Mouse (Mus musculus): Measurements from ENCODE around the gene Abca7. TPM values are rescaled to one million over a fixed set of nuclear protein-coding genes. Genes with fewer than 3 reads are reported as not detected.

The Abca7 gene
- total and polyA plus RNA-seq, 2 experiments from 2014 or later = 2.3 to 19.1 TPM

DNA sequence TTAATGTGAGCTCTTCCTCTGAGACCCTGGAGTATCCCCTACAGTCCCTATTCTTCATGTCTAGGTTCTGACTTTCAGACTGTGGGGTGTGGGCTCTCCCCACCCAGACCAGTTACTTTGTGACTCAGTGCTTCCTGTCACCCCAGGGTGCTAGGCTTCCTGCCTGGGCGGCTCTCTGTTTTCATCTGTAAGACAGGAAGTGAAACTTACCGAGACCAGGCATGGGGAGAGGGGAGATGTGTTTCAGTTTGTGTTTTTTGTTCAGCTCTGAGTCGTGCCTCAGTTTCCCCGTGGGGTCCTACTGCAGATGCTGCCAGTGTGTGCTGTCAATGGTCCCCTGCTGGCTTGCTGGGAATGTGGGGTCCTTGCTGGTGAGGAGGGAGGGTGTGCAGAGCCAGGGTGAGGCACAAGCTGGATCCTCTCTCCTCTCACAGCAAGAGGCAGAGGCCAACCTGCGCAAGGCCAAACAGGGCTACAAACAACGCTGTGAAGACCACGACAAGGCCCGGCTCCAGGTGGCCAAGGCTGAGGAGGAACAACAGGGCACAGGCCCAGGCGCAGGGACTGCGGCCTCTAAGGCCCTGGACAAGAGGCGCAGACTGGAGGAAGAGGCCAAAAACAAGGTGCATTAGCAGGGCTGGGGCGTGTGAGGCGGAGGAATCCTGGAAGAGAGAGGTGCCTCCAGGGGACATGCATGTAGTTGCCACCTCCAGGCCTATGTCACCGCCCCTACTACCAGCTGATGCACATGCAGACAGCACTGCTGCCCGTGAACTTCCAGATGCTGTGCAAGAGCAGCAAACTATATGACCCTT, 28.1 kb downstream of the Abca7 start:
- DNase-seq (ENCODE audit: low spot score) (no peak), ATAC-seq (no peak)
- H3K27me3 ChIP-seq (ENCODE audit: insufficient read depth, low read length) = no peaks in the 10 kb centered on the region; the same call in 1 of the 2 replicates
- no peak overlapping the region for H3K4me3 ChIP-seq (ENCODE audit: low read length)
- no peak overlapping the region for H3K9ac ChIP-seq (replicated peaks; ENCODE audit: low read length)
- H3K9me3 ChIP-seq (ENCODE audit: low read length) = no peaks in the 10 kb centered on the region
- no peak overlapping the region for H3K4me2 ChIP-seq (ENCODE audit: low read depth, low read length)
- 69% methylated on average over 15 of the region's 15 CpGs for WGBS
- no peak overlapping the region for H3K27ac ChIP-seq
- no peak for TF ChIP-seq CTCF (IDR thresholded peaks at IDR 0.05; ENCODE audit: low read depth)
- no peaks in the 10 kb centered on the region for H3K36me3 ChIP-seq (ENCODE audit: insufficient read depth, low read length)
- H3K4me1 ChIP-seq (ENCODE audit: insufficient read depth, low read length) = no peaks in the 10 kb centered on the region

DNA sequence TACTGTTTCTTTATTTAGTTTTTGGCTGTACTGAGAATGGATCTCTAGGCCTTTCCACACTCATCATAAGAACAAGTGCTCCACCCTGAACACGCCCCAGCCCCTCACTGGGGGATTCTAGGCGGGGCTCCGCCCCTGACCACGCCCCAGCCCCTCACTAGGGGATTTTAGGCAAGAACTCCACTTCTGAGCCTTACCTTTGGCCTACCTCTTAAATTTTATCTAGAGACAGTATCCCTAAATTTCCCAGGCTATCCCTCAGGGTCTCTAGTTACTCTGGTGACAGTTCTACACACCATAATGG, 28.7 kb downstream of the Abca7 start:
- 44% methylated on average over 4 of the region's 4 CpGs for WGBS
- H3K4me3 ChIP-seq (ENCODE audit: low read length) = no peak overlapping the region
- no peaks in the 10 kb centered on the region; the same call in 1 of the 2 replicates for H3K27me3 ChIP-seq (ENCODE audit: insufficient read depth, low read length)
- H3K27ac ChIP-seq = no peak overlapping the region
- H3K36me3 ChIP-seq (ENCODE audit: insufficient read depth, low read length) = no peaks in the 10 kb centered on the region
- no peak overlapping the region for H3K4me2 ChIP-seq (ENCODE audit: low read depth, low read length)
- no peak overlapping the region for H3K9ac ChIP-seq (replicated peaks; ENCODE audit: low read length)
- no peak for ATAC-seq
- no peaks in the 10 kb centered on the region for H3K4me1 ChIP-seq (ENCODE audit: insufficient read depth, low read length)
- H3K9me3 ChIP-seq (ENCODE audit: low read length) = no peaks in the 10 kb centered on the region
- TF ChIP-seq CTCF (IDR thresholded peaks at IDR 0.05; ENCODE audit: low read depth) = no peak
- DNase-seq (ENCODE audit: low spot score) = no peak

DNA sequence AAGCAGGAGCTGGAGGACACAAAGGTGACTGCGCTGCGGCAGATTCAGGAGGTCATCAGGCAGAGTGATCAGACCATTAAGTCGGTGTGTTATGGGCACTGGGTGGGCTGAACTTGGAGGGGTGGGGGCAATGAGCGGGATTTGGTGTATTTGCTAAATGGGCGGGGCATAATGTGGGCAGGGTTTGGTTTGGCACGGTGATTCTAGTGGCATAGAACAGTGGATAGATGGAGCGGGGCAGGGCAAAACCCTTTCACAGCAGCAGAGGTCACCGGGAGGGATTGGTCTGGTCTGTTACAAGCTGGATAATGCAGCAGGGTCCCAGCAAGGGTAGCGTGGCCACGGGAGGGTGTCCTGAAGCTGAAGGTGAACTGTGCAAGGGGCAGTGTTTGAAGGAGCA, 29.2 kb downstream of the Abca7 start:
- WGBS = 78% methylated on average over 10 of the region's 10 CpGs
- H3K4me1 ChIP-seq (ENCODE audit: insufficient read depth, low read length) = no peaks in the 10 kb centered on the region
- DNase-seq (ENCODE audit: low spot score) (no peak), ATAC-seq (no peak)
- no peaks in the 10 kb centered on the region for H3K27me3 ChIP-seq (ENCODE audit: insufficient read depth, low read length)
- H3K9me3 ChIP-seq (ENCODE audit: low read length) = no peaks in the 10 kb centered on the region
- no peak for TF ChIP-seq CTCF (IDR thresholded peaks at IDR 0.05; ENCODE audit: low read depth)
- no peak overlapping the region for H3K4me3 ChIP-seq (ENCODE audit: low read length)
- H3K27ac ChIP-seq = no peak overlapping the region
- no peak overlapping the region for H3K9ac ChIP-seq (replicated peaks; ENCODE audit: low read length)
- H3K4me2 ChIP-seq (ENCODE audit: low read depth, low read length) = no peak overlapping the region
- H3K36me3 ChIP-seq (ENCODE audit: insufficient read depth, low read length) = no peaks in the 10 kb centered on the region

DNA sequence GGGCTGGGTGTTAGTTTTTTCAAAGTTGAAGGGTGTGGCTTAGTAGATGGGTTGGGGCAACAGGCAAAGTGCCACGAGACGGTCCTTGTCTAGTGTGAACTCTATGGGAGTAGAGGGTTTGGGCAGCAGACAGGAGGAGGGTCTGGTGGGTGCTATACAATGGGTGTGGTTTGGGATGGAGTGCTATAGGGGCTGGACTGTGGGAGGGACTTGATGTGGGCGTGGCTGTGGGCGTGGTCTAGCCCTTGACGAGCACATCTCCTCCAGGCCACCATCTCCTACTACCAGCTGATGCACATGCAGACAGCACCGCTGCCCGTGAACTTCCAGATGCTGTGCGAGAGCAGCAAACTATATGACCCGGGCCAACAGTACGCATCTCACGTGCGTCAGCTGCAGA, 29.6 kb downstream of the Abca7 start:
- H3K36me3 ChIP-seq (ENCODE audit: insufficient read depth, low read length) = no peaks in the 10 kb centered on the region
- no peak overlapping the region for H3K9ac ChIP-seq (replicated peaks; ENCODE audit: low read length)
- DNase-seq (ENCODE audit: low spot score) (no peak), ATAC-seq (no peak)
- WGBS = 61% methylated on average over 12 of the region's 12 CpGs
- TF ChIP-seq CTCF (IDR thresholded peaks at IDR 0.05; ENCODE audit: low read depth) = no peak
- H3K4me1 ChIP-seq (ENCODE audit: insufficient read depth, low read length) = no peaks in the 10 kb centered on the region
- no peak overlapping the region for H3K4me2 ChIP-seq (ENCODE audit: low read depth, low read length)
- no peaks in the 10 kb centered on the region for H3K9me3 ChIP-seq (ENCODE audit: low read length)
- H3K27me3 ChIP-seq (ENCODE audit: insufficient read depth, low read length) = no peaks in the 10 kb centered on the region
- H3K27ac ChIP-seq = no peak overlapping the region
- no peak overlapping the region for H3K4me3 ChIP-seq (ENCODE audit: low read length)

DNA sequence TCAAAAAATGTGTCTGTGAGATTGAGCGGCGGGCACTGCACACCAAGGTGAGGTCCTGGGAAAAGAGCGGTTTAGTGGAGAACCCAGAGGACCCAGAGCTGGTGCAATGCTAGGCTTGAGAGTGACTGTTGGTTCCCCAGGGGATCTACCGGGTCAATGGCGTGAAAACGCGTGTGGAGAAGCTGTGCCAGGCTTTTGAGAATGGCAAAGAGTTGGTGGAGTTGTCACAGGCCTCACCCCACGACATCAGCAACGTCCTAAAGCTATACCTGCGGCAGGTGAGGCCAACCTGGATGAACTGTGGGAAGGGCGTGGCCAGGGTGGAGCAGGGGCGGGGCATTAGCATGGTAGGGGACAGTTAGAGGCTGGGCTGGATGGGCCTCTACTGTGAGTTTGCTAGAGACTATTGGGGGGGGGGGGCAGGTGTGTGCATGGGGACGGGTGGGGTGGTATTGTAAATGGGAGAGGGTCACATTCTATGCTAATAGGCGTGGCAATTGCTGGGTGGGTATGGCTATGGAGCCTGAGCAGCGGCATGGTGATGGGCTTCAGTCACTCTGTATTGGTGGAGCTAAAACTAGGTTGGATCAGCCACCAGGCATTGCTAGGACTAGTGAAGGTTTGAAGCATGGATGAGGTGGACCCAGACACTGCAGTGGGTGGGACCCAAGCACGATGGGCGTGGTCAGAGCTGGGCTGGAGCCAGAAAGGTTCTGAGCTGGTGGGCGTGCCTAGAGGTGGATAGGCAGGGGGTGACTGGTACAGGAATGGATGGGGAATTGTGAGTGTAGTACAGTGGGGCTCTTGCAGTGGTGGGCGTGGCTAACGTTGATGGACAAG, 31.6 kb downstream of the Abca7 start:
- Histone ChIP-seq H3K4me3 (ENCODE audit: low read length) (no peak overlapping the region), H3K4me2 (ENCODE audit: low read depth, low read length) (no peak overlapping the region), H3K27me3 (ENCODE audit: insufficient read depth, low read length) (no peaks in the 10 kb centered on the region), H3K27ac (no peak overlapping the region), H3K36me3 (ENCODE audit: insufficient read depth, low read length) (no peaks in the 10 kb centered on the region), H3K9ac (replicated peaks; ENCODE audit: low read length) (no peak overlapping the region), H3K4me1 (ENCODE audit: insufficient read depth, low read length) (no peaks in the 10 kb centered on the region), H3K9me3 (ENCODE audit: low read length) (no peaks in the 10 kb centered on the region)
- ATAC-seq (no peak), DNase-seq (ENCODE audit: low spot score) (no peak)
- WGBS = 73% methylated on average over 20 of the region's 20 CpGs
- no peak for TF ChIP-seq CTCF (IDR thresholded peaks at IDR 0.05; ENCODE audit: low read depth)

DNA sequence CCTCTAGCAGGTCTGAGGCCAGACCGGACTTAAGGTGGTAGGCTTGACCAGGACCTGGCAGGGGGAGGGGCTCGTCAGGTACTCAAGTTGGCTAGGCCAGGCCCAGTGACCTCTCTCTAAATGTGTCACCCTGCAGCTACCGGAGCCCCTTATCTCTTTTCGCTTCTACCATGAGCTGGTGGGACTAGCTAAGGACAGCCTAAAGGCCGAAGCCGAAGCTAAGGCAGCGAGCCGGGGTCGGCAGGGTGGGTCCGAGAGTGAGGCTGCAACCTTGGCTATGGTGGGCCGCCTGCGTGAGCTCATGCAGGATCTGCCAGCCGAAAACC, 32.2 kb downstream of the Abca7 start:
- Histone ChIP-seq H3K27ac (no peak overlapping the region), H3K4me1 (ENCODE audit: insufficient read depth, low read length) (no peaks in the 10 kb centered on the region), H3K4me3 (ENCODE audit: low read length) (no peak overlapping the region), H3K9ac (replicated peaks; ENCODE audit: low read length) (no peak overlapping the region), H3K4me2 (ENCODE audit: low read depth, low read length) (no peak overlapping the region), H3K27me3 (ENCODE audit: insufficient read depth, low read length) (no peaks in the 10 kb centered on the region), H3K9me3 (ENCODE audit: low read length) (no peaks in the 10 kb centered on the region), H3K36me3 (ENCODE audit: insufficient read depth, low read length) (no peaks in the 10 kb centered on the region)
- no peak for DNase-seq (ENCODE audit: low spot score)
- WGBS = 91% methylated on average over 13 of the region's 13 CpGs
- no peak for ATAC-seq
- TF ChIP-seq CTCF (IDR thresholded peaks at IDR 0.05; ENCODE audit: low read depth) = no peak

DNA sequence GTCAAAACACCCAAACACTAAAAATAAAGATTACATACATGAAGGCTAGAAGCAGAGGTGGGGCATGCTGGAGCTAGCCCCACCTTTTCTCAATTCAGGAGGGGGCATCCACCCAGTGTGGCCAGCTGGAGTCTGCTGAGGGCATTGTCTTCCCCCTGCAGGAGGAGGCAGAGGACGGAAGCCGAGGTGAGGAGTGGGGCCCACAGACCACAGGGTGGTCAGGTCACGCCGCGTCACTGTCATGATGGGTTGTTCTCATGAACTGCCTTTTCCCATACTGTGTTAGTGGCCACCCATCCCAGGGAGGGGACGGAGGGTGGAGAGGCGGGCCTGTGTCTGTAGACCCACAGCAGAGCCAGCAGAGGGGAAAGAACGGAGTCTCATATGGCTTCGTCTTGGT, 33.9 kb downstream of the Abca7 start:
- Histone ChIP-seq H3K4me3 (ENCODE audit: low read length) (no peak overlapping the region), H3K9ac (replicated peaks; ENCODE audit: low read length) (no peak overlapping the region), H3K4me1 (ENCODE audit: insufficient read depth, low read length) (no peaks in the 10 kb centered on the region), H3K4me2 (ENCODE audit: low read depth, low read length) (no peak overlapping the region), H3K27me3 (ENCODE audit: insufficient read depth, low read length) (no peaks in the 10 kb centered on the region), H3K9me3 (ENCODE audit: low read length) (no peaks in the 10 kb centered on the region), H3K36me3 (ENCODE audit: insufficient read depth, low read length) (peaks cover 5% of the 10 kb centered on the region; the same call in 1 of the 2 replicates), H3K27ac (no peak overlapping the region)
- 68% methylated on average over 9 of the region's 9 CpGs for WGBS
- no peak for DNase-seq (ENCODE audit: low spot score)
- ATAC-seq = no peak
- TF ChIP-seq CTCF (IDR thresholded peaks at IDR 0.05; ENCODE audit: low read depth) = no peak

Data from hindbrain, postnatal 0 days (tissue).